Mouse (Mus musculus) liver, embryonic 16.5 days (tissue): ENCODE data around the gene Tbc1d22a. TPM values are rescaled to one million over a fixed set of nuclear protein-coding genes. Genes with fewer than 3 reads are reported as not detected.

Source experiments
- ATAC-seq: fragments of 200-750 bp; cut with Nextera tagmentation; 2 replicates; pipeline ENCODE4 v1.8.0; 2017; ENCODE audit warnings: low read depth, mild to moderate bottlenecking, moderate number of reproducible peaks, moderate library complexity
- H3K27ac ChIP-seq: fragments of 300-500 bp; sonication (generic); 2 replicates; pipeline ENCODE4 v1.5.1; 2014; ENCODE audit warnings: mild to moderate bottlenecking, low read length
- H3K27me3 ChIP-seq: fragments of 300-500 bp; sonication (generic); 2 replicates; pipeline ENCODE4 v1.6.1; 2014; ENCODE audit warnings: low read depth, low read length, mixed read lengths; ENCODE audit not compliant: control insufficient read depth, insufficient read depth
- H3K36me3 ChIP-seq: fragments of 300-500 bp; sonication (generic); 2 replicates; pipeline ENCODE4 v1.6.1; 2014; ENCODE audit warnings: mild to moderate bottlenecking; ENCODE audit not compliant: control insufficient read depth, insufficient read depth
- H3K4me1 ChIP-seq: fragments of 300-500 bp; sonication (generic); 2 replicates; pipeline ENCODE4 v1.6.1; 2014; ENCODE audit warnings: low read depth, low read length, mixed read lengths; ENCODE audit not compliant: control insufficient read depth
- H3K4me2 ChIP-seq: fragments of 300-500 bp; sonication (generic); 2 replicates; pipeline ENCODE4 v1.6.1; 2014; ENCODE audit warnings: low read depth, low read length, mixed read lengths
- H3K4me3 ChIP-seq: fragments of 300-500 bp; sonication (generic); 2 replicates; pipeline ENCODE4 v1.5.1; 2014; ENCODE audit warnings: low read depth, mild to moderate bottlenecking, low read length
- H3K9ac ChIP-seq: fragments of 300-500 bp; sonication (generic); 2 replicates; pipeline ENCODE4 v1.6.1; 2014; ENCODE audit warnings: low read depth, low read length
- H3K9me3 ChIP-seq: fragments of 300-500 bp; sonication (generic); replicated peaks from 2 replicates; pipeline ENCODE4 v1.6.1; 2016; ENCODE audit warnings: low read length; ENCODE audit not compliant: control insufficient read depth
- WGBS: fragments of 180-500 bp; shearing (Covaris S2); extraction: QIAGEN DNeasy Blood & Tissue Kit; methylation state at CpG from one replicate; pipeline ENCODE4 v1.1.7; 2014; ENCODE audit not compliant: insufficient replicate concordance; 5-methylcytosine and 5-hydroxymethylcytosine counted together
- polyA plus RNA-seq: library from polyadenylated mRNA; unstranded; fragments of >200 nt; fragmentation: Nextera tagmentation; extraction: Ambion mirVana; gene quantifications from 2 replicates; pipeline ENCODE4 v1.2.1, GENCODE M21; 2015

Tbc1d22a gene
- polyA plus RNA-seq, 1 experiment from 2014 or later: 8.1 TPM

DNA sequence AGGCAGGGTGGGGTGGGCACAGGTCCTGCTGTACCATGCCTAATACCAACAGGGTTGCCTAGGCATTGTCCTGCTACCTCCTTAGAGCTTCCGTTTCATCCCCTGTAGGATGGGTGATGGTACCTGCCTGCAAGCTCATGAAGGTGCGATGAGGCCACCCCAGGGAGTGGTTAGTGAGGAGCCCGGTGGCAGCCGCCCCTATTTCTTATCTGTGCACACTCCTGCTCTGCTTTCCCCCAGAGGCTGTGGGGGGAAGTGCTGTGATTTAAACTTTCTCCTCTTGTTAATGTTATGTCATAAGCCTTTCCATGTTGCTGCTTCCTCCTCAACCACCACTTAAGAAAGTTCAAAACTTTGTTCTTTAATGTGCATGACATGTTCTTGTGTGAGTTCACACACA is 38.4 kb downstream of the Tbc1d22a start:
- Histone ChIP-seq H3K4me1 (no peaks in the 10 kb centered on the region), H3K9ac (no peak overlapping the region), H3K36me3 (no peaks in the 10 kb centered on the region), H3K9me3 (no peaks in the 10 kb centered on the region), H3K27ac (no peak overlapping the region), H3K27me3 (no peaks in the 10 kb centered on the region), H3K4me3 (no peak overlapping the region), H3K4me2 (no peak overlapping the region)
- WGBS: 16% methylated on average over 4 of the region's 4 CpGs
- no peak for ATAC-seq

DNA sequence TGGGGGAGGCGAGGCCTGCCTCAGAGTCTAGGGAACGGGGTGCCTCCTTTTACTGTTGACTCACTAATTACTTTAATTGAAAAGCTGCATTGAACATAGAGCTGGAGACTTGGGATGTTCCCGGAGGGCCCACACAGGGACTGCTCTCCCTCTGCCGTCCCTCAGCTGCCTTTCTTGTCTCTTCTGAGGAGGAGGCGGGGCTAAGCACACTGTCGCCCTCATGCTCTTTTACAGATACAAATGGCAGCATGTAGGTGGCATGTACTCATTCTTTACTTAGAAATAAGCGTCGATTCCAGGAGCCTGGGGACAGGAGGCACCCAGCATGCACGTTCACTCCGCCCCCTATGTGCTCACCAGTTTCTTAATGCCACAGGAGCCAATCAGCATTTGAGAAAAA is 39.2 kb downstream of the Tbc1d22a start:
- no peak for ATAC-seq
- Histone ChIP-seq H3K27ac (no peak overlapping the region), H3K4me3 (no peak overlapping the region), H3K4me2 (no peak overlapping the region), H3K36me3 (no peaks in the 10 kb centered on the region), H3K27me3 (no peaks in the 10 kb centered on the region), H3K9me3 (no peaks in the 10 kb centered on the region), H3K9ac (no peak overlapping the region), H3K4me1 (no peaks in the 10 kb centered on the region)
- WGBS: 68% methylated on average over 10 of the region's 10 CpGs

DNA sequence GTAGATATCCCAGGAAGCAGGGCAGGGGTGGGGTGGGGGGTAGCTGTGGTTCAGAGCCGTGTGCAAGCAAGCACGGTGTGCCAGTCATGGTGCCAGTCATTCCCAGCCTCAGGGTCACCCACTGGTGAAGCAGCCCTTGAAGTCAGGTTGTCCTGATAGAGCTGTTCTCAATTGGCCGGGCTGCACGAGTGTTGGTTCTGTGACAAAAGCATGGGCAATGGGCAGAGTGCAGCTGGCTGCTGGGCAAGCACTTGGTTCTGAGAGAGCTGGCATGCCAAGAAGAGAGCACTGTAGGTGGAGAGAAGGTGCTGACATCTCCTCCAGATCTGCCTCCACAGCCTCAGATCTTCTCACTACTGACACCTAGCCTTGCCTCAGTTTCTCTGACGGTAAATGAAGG is 41.9 kb downstream of the Tbc1d22a start:
- Histone ChIP-seq H3K9me3 (no peaks in the 10 kb centered on the region), H3K9ac (no peak overlapping the region), H3K27ac (no peak overlapping the region), H3K4me3 (no peak overlapping the region), H3K4me1 (no peaks in the 10 kb centered on the region), H3K27me3 (no peaks in the 10 kb centered on the region), H3K36me3 (no peaks in the 10 kb centered on the region), H3K4me2 (no peak overlapping the region)
- ATAC-seq: no peak
- 74% methylated on average over 5 of the region's 5 CpGs for WGBS

DNA sequence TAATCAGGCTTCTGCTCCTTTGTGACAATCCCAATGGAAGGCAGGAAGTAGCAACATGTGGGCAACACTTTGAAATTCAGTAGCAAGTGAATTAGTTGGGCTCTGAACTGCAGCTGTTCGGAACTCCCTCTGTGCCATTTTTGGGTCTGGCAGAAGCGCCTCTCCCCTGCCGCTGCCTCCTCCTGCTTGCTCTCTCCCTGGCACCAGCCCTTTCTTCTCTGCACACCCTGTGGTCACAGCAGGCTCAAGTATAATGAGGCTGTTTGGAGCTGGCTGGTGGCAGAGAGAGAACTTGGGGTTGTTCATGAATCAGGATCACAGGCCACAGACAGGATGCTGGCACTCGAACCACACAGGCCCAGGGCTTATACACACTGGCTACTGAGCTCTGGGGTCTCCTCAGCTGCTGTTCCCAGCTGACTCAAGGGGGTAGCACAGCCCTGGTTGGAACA is 42.5 kb downstream of the Tbc1d22a start:
- no peak for ATAC-seq
- H3K9ac ChIP-seq: no peak overlapping the region
- no peaks in the 10 kb centered on the region for H3K9me3 ChIP-seq
- H3K4me1 ChIP-seq: no peaks in the 10 kb centered on the region
- no peak overlapping the region for H3K27ac ChIP-seq
- H3K4me2 ChIP-seq: no peak overlapping the region
- WGBS: 61% methylated on average over 4 of the region's 4 CpGs
- H3K36me3 ChIP-seq: no peaks in the 10 kb centered on the region
- no peak overlapping the region for H3K4me3 ChIP-seq
- no peaks in the 10 kb centered on the region for H3K27me3 ChIP-seq

DNA sequence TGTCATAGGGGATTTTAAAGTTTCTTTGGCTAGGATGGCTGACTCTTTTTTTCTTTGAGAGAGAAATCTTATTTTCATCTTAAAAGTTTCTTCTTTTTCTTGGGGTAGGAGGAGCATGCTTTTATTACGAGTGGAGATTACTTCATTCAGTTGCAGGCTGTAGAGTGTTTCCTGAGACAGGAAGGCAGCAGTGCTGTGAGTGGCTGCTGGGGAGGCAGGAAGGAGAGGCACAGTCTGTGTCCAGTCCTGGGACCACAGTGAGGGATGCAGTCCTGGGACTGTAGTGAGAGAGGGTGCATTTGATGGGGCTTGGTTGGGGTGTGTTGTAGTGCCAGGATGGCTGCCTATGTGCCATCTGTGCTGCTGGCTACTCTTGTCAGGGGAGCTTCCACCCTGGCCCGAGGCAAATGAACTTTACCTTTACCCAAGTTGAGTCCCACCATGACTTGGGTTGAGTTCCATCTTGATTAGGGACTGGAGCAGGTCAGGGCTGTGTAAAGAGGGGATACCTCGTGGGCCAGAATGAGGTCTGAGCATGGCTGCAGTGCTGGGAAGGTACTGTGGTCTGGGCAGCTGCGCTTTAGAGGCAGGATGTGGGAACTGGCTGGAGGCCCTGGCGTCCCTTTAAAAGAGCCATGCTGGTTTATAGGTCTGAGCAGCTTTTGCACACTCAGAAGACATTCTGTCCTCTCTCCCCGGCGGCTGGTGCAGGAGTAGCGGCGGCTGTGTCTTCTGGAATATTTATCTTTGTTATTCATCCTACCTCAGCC is 43.8 kb downstream of the Tbc1d22a start:
- Histone ChIP-seq H3K27ac (no peak overlapping the region), H3K9ac (no peak overlapping the region), H3K27me3 (no peaks in the 10 kb centered on the region), H3K36me3 (no peaks in the 10 kb centered on the region), H3K9me3 (no peaks in the 10 kb centered on the region), H3K4me2 (no peak overlapping the region), H3K4me3 (no peak overlapping the region), H3K4me1 (no peaks in the 10 kb centered on the region)
- ATAC-seq: no peak
- 41% methylated on average over 9 of the region's 9 CpGs for WGBS

DNA sequence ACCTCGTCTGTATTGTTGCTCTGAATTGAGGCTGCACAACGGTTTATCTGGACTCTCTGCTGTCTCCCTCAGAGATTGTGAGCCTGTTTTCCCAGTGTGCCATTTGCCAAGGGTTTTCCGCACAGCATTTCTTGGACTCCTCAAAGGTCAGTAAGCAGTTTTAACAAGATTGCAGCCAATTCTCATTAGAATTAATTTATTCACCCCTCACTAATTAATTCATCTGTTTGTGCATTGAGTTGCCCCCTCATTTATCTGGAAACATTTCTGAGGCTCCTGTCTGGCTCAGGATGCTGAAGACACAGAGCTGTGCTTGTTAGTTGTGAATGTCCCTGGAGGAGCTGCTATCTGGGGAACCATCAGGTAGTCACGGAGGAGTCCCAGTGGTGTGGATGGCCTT is 45.0 kb downstream of the Tbc1d22a start:
- Histone ChIP-seq H3K4me3 (no peak overlapping the region), H3K36me3 (no peaks in the 10 kb centered on the region), H3K9ac (no peak overlapping the region), H3K27ac (no peak overlapping the region), H3K4me1 (no peaks in the 10 kb centered on the region), H3K9me3 (no peaks in the 10 kb centered on the region), H3K27me3 (no peaks in the 10 kb centered on the region), H3K4me2 (no peak overlapping the region)
- no peak for ATAC-seq
- 53% methylated on average over 4 of the region's 4 CpGs for WGBS

DNA sequence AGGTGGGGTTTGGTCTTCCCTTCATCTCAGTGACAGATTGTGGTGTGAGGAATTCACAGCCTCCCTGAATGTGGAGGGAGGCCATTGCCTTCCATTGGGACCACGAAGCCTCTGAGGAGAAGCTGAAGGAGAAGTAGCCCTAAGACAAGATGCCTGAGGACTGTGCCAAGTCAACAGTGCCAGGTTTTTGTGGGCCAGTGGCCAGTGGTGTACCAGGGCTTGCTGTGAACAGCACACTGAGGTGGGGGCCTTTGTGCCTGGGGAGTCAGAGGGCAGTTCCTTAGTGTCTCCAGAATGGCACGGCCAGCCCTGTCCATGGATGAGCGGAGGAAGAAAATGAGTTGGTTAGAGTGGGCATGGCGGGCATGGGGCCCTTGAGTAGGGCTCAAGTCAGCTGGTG is 45.9 kb downstream of the Tbc1d22a start:
- Histone ChIP-seq H3K9ac (no peak overlapping the region), H3K4me1 (no peaks in the 10 kb centered on the region), H3K4me2 (no peak overlapping the region), H3K36me3 (no peaks in the 10 kb centered on the region), H3K4me3 (no peak overlapping the region), H3K27me3 (no peaks in the 10 kb centered on the region), H3K9me3 (no peaks in the 10 kb centered on the region), H3K27ac (no peak overlapping the region)
- WGBS: 69% methylated on average over 4 of the region's 4 CpGs
- no peak for ATAC-seq

DNA sequence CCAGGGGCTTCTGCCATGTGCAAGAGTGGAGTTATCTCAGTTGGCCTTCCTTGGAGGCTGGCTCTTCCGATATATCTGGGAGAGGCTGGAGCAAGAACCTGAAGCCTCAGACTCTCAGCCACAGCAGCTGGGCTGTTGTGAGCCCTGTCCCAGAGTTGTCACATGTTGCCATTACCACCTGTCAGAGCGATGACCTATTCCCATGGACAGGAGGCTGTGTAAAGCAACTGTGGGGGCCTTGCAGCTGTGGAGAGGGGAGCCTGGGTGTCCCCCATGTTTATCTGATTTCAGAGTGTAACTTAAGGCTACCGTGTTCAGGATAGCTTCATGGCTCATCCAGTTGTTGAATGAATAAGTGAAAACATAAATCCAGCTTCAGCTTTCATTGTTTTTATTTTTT is 50.1 kb downstream of the Tbc1d22a start:
- H3K4me2 ChIP-seq: no peak overlapping the region
- H3K27ac ChIP-seq: no peak overlapping the region
- H3K9ac ChIP-seq: no peak overlapping the region
- H3K27me3 ChIP-seq: no peaks in the 10 kb centered on the region
- H3K4me1 ChIP-seq: no peaks in the 10 kb centered on the region
- WGBS: 67% methylated on average over 3 of the region's 3 CpGs
- no peak overlapping the region for H3K4me3 ChIP-seq
- no peaks in the 10 kb centered on the region for H3K9me3 ChIP-seq
- H3K36me3 ChIP-seq: no peaks in the 10 kb centered on the region
- ATAC-seq: no peak

DNA sequence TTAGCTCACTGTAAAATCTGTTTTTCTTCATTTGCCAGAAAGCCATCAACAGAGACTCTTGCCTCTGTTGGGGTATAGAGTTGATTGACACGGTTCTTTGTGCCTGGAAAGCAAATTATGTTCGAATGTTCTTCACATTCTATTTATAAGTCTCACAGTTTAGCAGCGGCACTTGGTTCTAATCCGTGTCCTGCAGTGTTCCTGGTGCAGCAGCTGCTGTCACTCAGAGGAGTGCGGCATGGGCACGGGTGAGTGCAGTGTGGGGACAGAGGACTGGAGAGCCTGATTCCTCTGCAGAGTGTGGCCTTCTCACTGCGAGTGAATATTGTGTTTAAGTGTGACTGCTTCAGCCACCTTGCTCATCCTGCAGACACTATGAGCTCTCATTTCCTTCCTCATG is 50.5 kb downstream of the Tbc1d22a start:
- ATAC-seq: no peak
- Histone ChIP-seq H3K27me3 (no peaks in the 10 kb centered on the region), H3K36me3 (no peaks in the 10 kb centered on the region), H3K9me3 (no peaks in the 10 kb centered on the region), H3K4me2 (no peak overlapping the region), H3K4me1 (no peaks in the 10 kb centered on the region), H3K27ac (no peak overlapping the region), H3K9ac (no peak overlapping the region), H3K4me3 (no peak overlapping the region)
- WGBS: 67% methylated on average over 7 of the region's 7 CpGs
